Mouse (Mus musculus): Measurements from ENCODE around the gene Vkorc1l1. TPM values are rescaled to one million over a fixed set of nuclear protein-coding genes. Genes with fewer than 3 reads are reported as not detected.

Vkorc1l1 gene
- polyA plus RNA-seq, 1 experiment from 2014 or later, result 14.5 TPM

- Histone ChIP-seq H3K4me1 (ENCODE audit: control insufficient read depth in 2 of 2, insufficient read depth in 2 of 2, low read length in 2 of 2) (peaks cover 1 to 8% of the 10 kb centered on the region in 2 experiments; a peak in 2 of 4 replicates), H3K4me3 (ENCODE audit: control insufficient read depth in 1 of 2, insufficient read depth in 1 of 2, low read depth in 1 of 2, low read length in 2 of 2) (peak within 1 kb of the TSS; percentile 76 to 82), H3K9ac (ENCODE audit: low read length) (peak within 1 kb of the TSS; percentile 82), H3K4me2 (ENCODE audit: low read length) (peak within 1 kb of the TSS; percentile 85), H3K27ac (replicated peaks in 1 of 2; ENCODE audit: control insufficient read depth in 1 of 2, insufficient read depth in 1 of 2, low read depth in 2 of 2, low read length in 2 of 2) (peak within 1 kb of the TSS; percentile 82 to 92), H3K9me3 (ENCODE audit: control insufficient read depth, low read length) (no peaks in the 10 kb centered on the region), H3K36me3 (ENCODE audit: control insufficient read depth, insufficient read depth, low read length) (no peaks in the 10 kb centered on the region), H3K27me3 (ENCODE audit: control insufficient read depth, insufficient read depth, low read length) (no peaks in the 10 kb centered on the region; the same call in 1 of the 2 replicates)
- 1% methylated on average over 51 of the region's 51 CpGs for WGBS
- peak; percentile 80 for ATAC-seq (ENCODE audit: insufficient number of reproducible peaks, insufficient read depth, low FRiP score, low read depth)
Measured at GRCm38 (mm10) chr5:130029142-130029897, 87.5 kb downstream of the Vkorc1l1 start, which contains the start of the genes Asl and Crcp. Gene Asl (minus strand): TSS chr5:130029247. Gene Crcp (plus strand): TSS chr5:130029290.

GRCm38 (mm10) chr5:130031410-130032390, 89.9 kb downstream of the Vkorc1l1 start:
- H3K9me3 ChIP-seq (ENCODE audit: control insufficient read depth, low read length), result no peaks in the 10 kb centered on the region
- no peak overlapping the region for H3K27ac ChIP-seq (replicated peaks in 1 of 2; ENCODE audit: control insufficient read depth in 1 of 2, insufficient read depth in 1 of 2, low read depth in 2 of 2, low read length in 2 of 2)
- H3K36me3 ChIP-seq (ENCODE audit: control insufficient read depth, insufficient read depth, low read length), result peaks cover 18% of the 10 kb centered on the region
- 94% methylated on average over 19 of the region's 19 CpGs for WGBS
- no peak for ATAC-seq (ENCODE audit: insufficient number of reproducible peaks, insufficient read depth, low FRiP score, low read depth)
- H3K27me3 ChIP-seq (ENCODE audit: control insufficient read depth, insufficient read depth, low read length), result no peaks in the 10 kb centered on the region
- H3K4me3 ChIP-seq (ENCODE audit: control insufficient read depth in 1 of 2, insufficient read depth in 1 of 2, low read depth in 1 of 2, low read length in 2 of 2), result no peak overlapping the region
- peaks cover 0 to 4% of the 10 kb centered on the region in 2 experiments; a peak in 1 of 4 replicates for H3K4me1 ChIP-seq (ENCODE audit: control insufficient read depth in 2 of 2, insufficient read depth in 2 of 2, low read length in 2 of 2)
- no peak overlapping the region for H3K9ac ChIP-seq (ENCODE audit: low read length)
- H3K4me2 ChIP-seq (ENCODE audit: low read length), result no peak overlapping the region

GRCm38 (mm10) chr5:130033869-130034268, 92.1 kb downstream of the Vkorc1l1 start:
- Histone ChIP-seq H3K4me1 (ENCODE audit: control insufficient read depth in 2 of 2, insufficient read depth in 2 of 2, low read length in 2 of 2) (peaks cover 0 to 4% of the 10 kb centered on the region in 2 experiments; a peak in 1 of 4 replicates), H3K4me3 (ENCODE audit: control insufficient read depth in 1 of 2, insufficient read depth in 1 of 2, low read depth in 1 of 2, low read length in 2 of 2) (no peak overlapping the region), H3K27ac (replicated peaks in 1 of 2; ENCODE audit: control insufficient read depth in 1 of 2, insufficient read depth in 1 of 2, low read depth in 2 of 2, low read length in 2 of 2) (no peak overlapping the region), H3K27me3 (ENCODE audit: control insufficient read depth, insufficient read depth, low read length) (no peaks in the 10 kb centered on the region), H3K4me2 (ENCODE audit: low read length) (no peak overlapping the region), H3K9me3 (ENCODE audit: control insufficient read depth, low read length) (no peaks in the 10 kb centered on the region), H3K36me3 (ENCODE audit: control insufficient read depth, insufficient read depth, low read length) (peaks cover 30% of the 10 kb centered on the region), H3K9ac (ENCODE audit: low read length) (no peak overlapping the region)
- 59% methylated on average over 2 of the region's 2 CpGs for WGBS
- no peak for ATAC-seq (ENCODE audit: insufficient number of reproducible peaks, insufficient read depth, low FRiP score, low read depth)

Other genes with a start within 250 kb of the Vkorc1l1 start
- gene Sept14, start 233.5 kb upstream of the Vkorc1l1 start, polyA plus RNA-seq (2014; fragmentation: Nextera tagmentation; extraction: Ambion mirVana), result not detected in 2 replicates
- 171 and 176 TPM in 2 replicates for gene Mrps17, start 226.5 kb upstream of the Vkorc1l1 start, polyA plus RNA-seq (2014; fragmentation: Nextera tagmentation; extraction: Ambion mirVana)
- 363 and 384 TPM in 2 replicates for gene Nipsnap2, start 216.9 kb upstream of the Vkorc1l1 start, polyA plus RNA-seq (2014; fragmentation: Nextera tagmentation; extraction: Ambion mirVana)
- 28.8 and 29.7 TPM in 2 replicates for gene Psph, start 154.5 kb upstream of the Vkorc1l1 start, polyA plus RNA-seq (2014; fragmentation: Nextera tagmentation; extraction: Ambion mirVana)
- 26.2 and 26.8 TPM in 2 replicates for gene Sumf2, start 95.0 kb upstream of the Vkorc1l1 start, polyA plus RNA-seq (2014; fragmentation: Nextera tagmentation; extraction: Ambion mirVana)
- gene Chchd2, start 54.5 kb upstream of the Vkorc1l1 start, polyA plus RNA-seq (2014; fragmentation: Nextera tagmentation; extraction: Ambion mirVana), result 1,002 and 1,067 TPM in 2 replicates
- gene Zbed5, start 46.2 kb upstream of the Vkorc1l1 start, polyA plus RNA-seq (2014; fragmentation: Nextera tagmentation; extraction: Ambion mirVana), result 3.2 and 3.4 TPM in 2 replicates
- 1.00 and 2.4 TPM in 2 replicates for gene Phkg1, start 43.4 kb upstream of the Vkorc1l1 start, polyA plus RNA-seq (2014; fragmentation: Nextera tagmentation; extraction: Ambion mirVana)
- gene Nupr1l, start 33.4 kb upstream of the Vkorc1l1 start, polyA plus RNA-seq (2014; fragmentation: Nextera tagmentation; extraction: Ambion mirVana), result 2.9 and 3.8 TPM in 2 replicates
- 49.2 and 54.2 TPM in 2 replicates for gene Gusb, start 61.1 kb downstream of the Vkorc1l1 start, polyA plus RNA-seq (2014; fragmentation: Nextera tagmentation; extraction: Ambion mirVana)
- gene Asl, start 87.3 kb downstream of the Vkorc1l1 start, polyA plus RNA-seq (2014; fragmentation: Nextera tagmentation; extraction: Ambion mirVana), result 16.4 and 19.3 TPM in 2 replicates
- 15.1 and 16.3 TPM in 2 replicates for gene Crcp, start 87.3 kb downstream of the Vkorc1l1 start, polyA plus RNA-seq (2014; fragmentation: Nextera tagmentation; extraction: Ambion mirVana)
- 23.0 and 24.5 TPM in 2 replicates for gene Tpst1, start 131.4 kb downstream of the Vkorc1l1 start, polyA plus RNA-seq (2014; fragmentation: Nextera tagmentation; extraction: Ambion mirVana)
- 4.8 TPM in 2 replicates for gene Kctd7, start 202.9 kb downstream of the Vkorc1l1 start, polyA plus RNA-seq (2014; fragmentation: Nextera tagmentation; extraction: Ambion mirVana)
- 16.5 and 17.9 TPM in 2 replicates for gene Rabgef1, start 229.8 kb downstream of the Vkorc1l1 start, polyA plus RNA-seq (2014; fragmentation: Nextera tagmentation; extraction: Ambion mirVana)

Data from heart, embryonic 14.5 days (tissue).